22 mouse cellular contexts compared by ENCODE assay signal in genomic region chr15:69457473-69457872, GRCm38 (mm10).
DNase-seq lines count a peak whose midpoint lies in the region; ATAC-seq and TF ChIP-seq lines count a peak whose summit lies in the region.
"Had no signal": no experiment of that assay in that cellular context is flagged by ENCODE, and none has a peak within 500 bp of the region (broad histone marks: within the 10 kb centered on the region; RNA-seq: fewer than 3 reads in every experiment).

No protein-coding gene starts in this region.

- H3K36me3 ChIP-seq in forebrain, embryonic 11.5 days (ENCODE audit: control insufficient read depth, insufficient read depth, low read length): no peaks in the 10 kb centered on the region
- no peaks in the 10 kb centered on the region for H3K36me3 ChIP-seq in forebrain, postnatal 0 days (ENCODE audit: insufficient read depth)
- no peaks in the 10 kb centered on the region for H3K36me3 ChIP-seq in midbrain, embryonic 11.5 days (ENCODE audit: control insufficient read depth, insufficient read depth, low read length)
- H3K36me3 ChIP-seq in midbrain, embryonic 16.5 days (ENCODE audit: control insufficient read depth, insufficient read depth, low read length): no peaks in the 10 kb centered on the region
- H3K36me3 ChIP-seq in midbrain, embryonic 14.5 days (ENCODE audit: control insufficient read depth, insufficient read depth, low read length): no peaks in the 10 kb centered on the region
- H3K36me3 ChIP-seq in midbrain, postnatal 0 days (ENCODE audit: insufficient read depth, low read length): no peaks in the 10 kb centered on the region
- H3K36me3 ChIP-seq: embryonic facial prominence, embryonic 12.5 days; embryonic facial prominence, embryonic 15.5 days; hindbrain, embryonic 12.5 days; hindbrain, embryonic 15.5 days had no signal

- no peaks in the 10 kb centered on the region; the same call in 1 of the 2 replicates for H3K4me1 ChIP-seq in forebrain, embryonic 11.5 days (replicated peaks; ENCODE audit: control insufficient read depth, insufficient read depth, low read length)
- H3K4me1 ChIP-seq in forebrain, postnatal 0 days (ENCODE audit: insufficient read depth): no peaks in the 10 kb centered on the region
- no peaks in the 10 kb centered on the region for H3K4me1 ChIP-seq in midbrain, embryonic 11.5 days (ENCODE audit: control insufficient read depth, insufficient read depth, low read length)
- no peaks in the 10 kb centered on the region for H3K4me1 ChIP-seq in midbrain, embryonic 16.5 days (ENCODE audit: control insufficient read depth, insufficient read depth, low read length)
- H3K4me1 ChIP-seq in midbrain, embryonic 14.5 days (ENCODE audit: control insufficient read depth, insufficient read depth, low read length): no peaks in the 10 kb centered on the region
- H3K4me1 ChIP-seq in midbrain, postnatal 0 days (ENCODE audit: insufficient read depth, low read length): no peaks in the 10 kb centered on the region
- H3K4me1 ChIP-seq: embryonic facial prominence, embryonic 12.5 days; embryonic facial prominence, embryonic 15.5 days; hindbrain, embryonic 12.5 days; hindbrain, embryonic 15.5 days had no signal

- TF ChIP-seq CTCF in forebrain, postnatal 0 days (IDR thresholded peaks at IDR 0.05; ENCODE audit: low read depth): no peak
- TF ChIP-seq CTCF in midbrain, postnatal 0 days (IDR thresholded peaks at IDR 0.05): no peak

- DNase-seq in forebrain, embryonic 11.5 days (ENCODE audit: low spot score): no peak
- no peak for DNase-seq in forebrain, postnatal 0 days
- DNase-seq in midbrain, embryonic 11.5 days (ENCODE audit: low spot score, missing footprints): peak; percentile 35
- peak; percentile 15 for DNase-seq in midbrain, embryonic 14.5 days
- DNase-seq in midbrain, postnatal 0 days (ENCODE audit: low spot score): no peak
- no peak for DNase-seq in kidney, postnatal 4 days
- DNase-seq: adrenal gland, adult 8-10 months; adrenal gland, postnatal 25 days; cerebellum, adult 18-20 months; cerebellum, adult 9-11 months; cerebellum, postnatal 25 days; gastrocnemius, adult 2 months; gastrocnemius, postnatal 14 days; heart, adult 11 months had no signal

- no peak overlapping the region for H3K4me3 ChIP-seq in forebrain, embryonic 11.5 days (ENCODE audit: low read depth, low read length)
- no peak overlapping the region for H3K4me3 ChIP-seq in forebrain, postnatal 0 days (ENCODE audit: low read depth, low read length)
- H3K4me3 ChIP-seq in midbrain, embryonic 11.5 days (ENCODE audit: low read depth, low read length): no peak overlapping the region
- H3K4me3 ChIP-seq in midbrain, embryonic 16.5 days (ENCODE audit: low read depth, low read length): no peak overlapping the region
- H3K4me3 ChIP-seq in midbrain, embryonic 14.5 days (replicated peaks; ENCODE audit: low read depth, low read length): no peak overlapping the region
- no peak overlapping the region for H3K4me3 ChIP-seq in midbrain, postnatal 0 days (ENCODE audit: low read depth, low read length)
- H3K4me3 ChIP-seq: embryonic facial prominence, embryonic 12.5 days; embryonic facial prominence, embryonic 15.5 days; gastrocnemius, adult 2 months; hindbrain, embryonic 12.5 days; hindbrain, embryonic 15.5 days had no signal

- H3K27me3 ChIP-seq in forebrain, embryonic 11.5 days (ENCODE audit: control insufficient read depth, insufficient read depth, low read length): no peaks in the 10 kb centered on the region
- no peaks in the 10 kb centered on the region for H3K27me3 ChIP-seq in forebrain, postnatal 0 days (ENCODE audit: insufficient read depth, low read length)
- H3K27me3 ChIP-seq in midbrain, embryonic 11.5 days (ENCODE audit: control insufficient read depth, insufficient read depth, low read length): no peaks in the 10 kb centered on the region
- H3K27me3 ChIP-seq in midbrain, embryonic 16.5 days (ENCODE audit: control insufficient read depth, insufficient read depth, low read depth, low read length): no peaks in the 10 kb centered on the region
- no peaks in the 10 kb centered on the region for H3K27me3 ChIP-seq in midbrain, embryonic 14.5 days (ENCODE audit: control insufficient read depth, insufficient read depth, low read length)
- H3K27me3 ChIP-seq in midbrain, postnatal 0 days (ENCODE audit: insufficient read depth, low read length): no peaks in the 10 kb centered on the region
- H3K27me3 ChIP-seq: embryonic facial prominence, embryonic 12.5 days; embryonic facial prominence, embryonic 15.5 days; hindbrain, embryonic 12.5 days; hindbrain, embryonic 15.5 days had no signal

- no peaks in the 10 kb centered on the region for H3K9me3 ChIP-seq in forebrain, embryonic 11.5 days (ENCODE audit: control insufficient read depth, low read length)
- no peaks in the 10 kb centered on the region for H3K9me3 ChIP-seq in forebrain, postnatal 0 days (ENCODE audit: low read length)
- H3K9me3 ChIP-seq in midbrain, embryonic 11.5 days (ENCODE audit: control insufficient read depth, low read length): no peaks in the 10 kb centered on the region
- H3K9me3 ChIP-seq in midbrain, embryonic 16.5 days (replicated peaks; ENCODE audit: control insufficient read depth, low read length, poor library complexity, severe bottlenecking): no peaks in the 10 kb centered on the region
- H3K9me3 ChIP-seq in midbrain, embryonic 14.5 days (ENCODE audit: control insufficient read depth, low read length): no peaks in the 10 kb centered on the region
- no peaks in the 10 kb centered on the region for H3K9me3 ChIP-seq in midbrain, postnatal 0 days (ENCODE audit: low read length)
- H3K9me3 ChIP-seq: embryonic facial prominence, embryonic 12.5 days; embryonic facial prominence, embryonic 15.5 days; hindbrain, embryonic 12.5 days; hindbrain, embryonic 15.5 days had no signal

- no peak overlapping the region for H3K27ac ChIP-seq in forebrain, embryonic 11.5 days (ENCODE audit: low read depth, low read length)
- no peak overlapping the region for H3K27ac ChIP-seq in forebrain, postnatal 0 days (ENCODE audit: low read depth, low read length)
- no peak overlapping the region for H3K27ac ChIP-seq in midbrain, embryonic 11.5 days (ENCODE audit: low read depth, low read length)
- H3K27ac ChIP-seq in midbrain, embryonic 16.5 days (ENCODE audit: low read length): no peak overlapping the region
- no peak overlapping the region for H3K27ac ChIP-seq in midbrain, embryonic 14.5 days (replicated peaks; ENCODE audit: low read depth, low read length)
- H3K27ac ChIP-seq in midbrain, postnatal 0 days (ENCODE audit: low read depth, low read length): no peak overlapping the region
- H3K27ac ChIP-seq: embryonic facial prominence, embryonic 12.5 days; embryonic facial prominence, embryonic 15.5 days; gastrocnemius, adult 2 months; hindbrain, embryonic 12.5 days; hindbrain, embryonic 15.5 days had no signal

- WGBS in forebrain, embryonic 11.5 days: 30% methylated on average over 4 of the region's 4 CpGs
- 15% methylated on average over 4 of the region's 4 CpGs for WGBS in forebrain, postnatal 0 days
- WGBS in midbrain, embryonic 11.5 days: 41% methylated on average over 4 of the region's 4 CpGs
- WGBS in midbrain, embryonic 16.5 days: 19% methylated on average over 4 of the region's 4 CpGs
- WGBS in midbrain, embryonic 14.5 days: 28% methylated on average over 4 of the region's 4 CpGs
- WGBS in midbrain, postnatal 0 days: 26% methylated on average over 4 of the region's 4 CpGs

- no peak overlapping the region for H3K9ac ChIP-seq in forebrain, embryonic 11.5 days (ENCODE audit: low read length)
- no peak overlapping the region for H3K9ac ChIP-seq in forebrain, postnatal 0 days
- H3K9ac ChIP-seq in midbrain, embryonic 11.5 days (ENCODE audit: low read length): no peak overlapping the region
- H3K9ac ChIP-seq in midbrain, embryonic 16.5 days (ENCODE audit: low read depth, low read length): no peak overlapping the region
- H3K9ac ChIP-seq in midbrain, embryonic 14.5 days (replicated peaks; ENCODE audit: low read length): no peak overlapping the region
- no peak overlapping the region for H3K9ac ChIP-seq in midbrain, postnatal 0 days (replicated peaks; ENCODE audit: low read length, poor library complexity, severe bottlenecking)
- H3K9ac ChIP-seq: embryonic facial prominence, embryonic 12.5 days; embryonic facial prominence, embryonic 15.5 days; hindbrain, embryonic 12.5 days; hindbrain, embryonic 15.5 days had no signal

- peak; percentile 54; the same call in 1 of the 2 replicates for ATAC-seq in forebrain, embryonic 11.5 days (replicated peaks; ENCODE audit: low FRiP score)
- no peak for ATAC-seq in forebrain, postnatal 0 days
- ATAC-seq in midbrain, embryonic 11.5 days (ENCODE audit: low FRiP score): no peak
- no peak for ATAC-seq in midbrain, embryonic 16.5 days
- ATAC-seq in midbrain, embryonic 14.5 days (ENCODE audit: low FRiP score, low TSS enrichment): no peak
- ATAC-seq in midbrain, postnatal 0 days (ENCODE audit: low FRiP score): no peak
- ATAC-seq: activated CD4-positive, CD25-positive, alpha-beta regulatory T cell, adult 4 months; forebrain, embryonic 16.5 days had no signal

- H3K4me2 ChIP-seq in forebrain, embryonic 11.5 days (ENCODE audit: low read depth, low read length, severe bottlenecking): no peak overlapping the region
- H3K4me2 ChIP-seq in forebrain, postnatal 0 days (ENCODE audit: low read depth): no peak overlapping the region
- H3K4me2 ChIP-seq in midbrain, embryonic 11.5 days: no peak overlapping the region
- H3K4me2 ChIP-seq in midbrain, embryonic 16.5 days (ENCODE audit: low read length): no peak overlapping the region
- no peak overlapping the region for H3K4me2 ChIP-seq in midbrain, embryonic 14.5 days (ENCODE audit: low read length)
- H3K4me2 ChIP-seq in midbrain, postnatal 0 days (ENCODE audit: low read depth, low read length, poor library complexity, severe bottlenecking): no peak overlapping the region
- H3K4me2 ChIP-seq: embryonic facial prominence, embryonic 12.5 days; embryonic facial prominence, embryonic 15.5 days; heart, embryonic 11.5 days; hindbrain, embryonic 12.5 days; hindbrain, embryonic 15.5 days had no signal

Comparison
In these comparisons a context has a peak if more than half of its experiments do, and no peak if none do; other contexts are left out.
1. DNase-seq: peak in midbrain, embryonic 11.5 days (single experiment) and midbrain, embryonic 14.5 days (single experiment); none in forebrain, embryonic 11.5 days (single experiment), forebrain, postnatal 0 days (single experiment), midbrain, postnatal 0 days (single experiment) and kidney, postnatal 4 days (0 of 2).